Mouse (Mus musculus) c-Kit-positive CD71-positive TER-119-negative erythroid progenitor cells, embryonic 14.5 days (primary cell): Measurements from ENCODE around the gene BC035044.
"Not testable (repeated sequence)": the region's sequence is repeated elsewhere in the genome, so short reads cannot be mapped to it uniquely, and the experiment has no call there.

Source experiments
- DNase-seq: peaks from one replicate; pipeline ENCODE4 v3.0.0-alpha.2; 2013; ENCODE audit warnings: low read depth

The BC035044 gene

GRCm38 (mm10) chr6:128890948-128891355 lies at the start of gene BC035044:
Gene BC035044 (minus strand): TSS chr6:128891126.
- DNase-seq = no peak

GRCm38 (mm10) chr6:128935889-128936665 lies 45.2 kb upstream of the BC035044 start:
- not testable (repeated sequence) for DNase-seq

- not testable (repeated sequence) for DNase-seq
Measured at GRCm38 (mm10) chr6:128934081-128934480, 43.2 kb upstream of the BC035044 start, which contains the start of gene Clec2g. Gene Clec2g (plus strand): TSS chr6:128934381.

GRCm38 (mm10) chr6:128933050-128933449 lies 42.1 kb upstream of the BC035044 start:
- no peak for DNase-seq

GRCm38 (mm10) chr6:128917322-128917721 lies 26.4 kb upstream of the BC035044 start:
- no peak for DNase-seq

GRCm38 (mm10) chr6:128913598-128914254 lies 22.8 kb upstream of the BC035044 start:
- DNase-seq = no peak

GRCm38 (mm10) chr6:128900796-128901552 lies 10.0 kb upstream of the BC035044 start:
- DNase-seq = not testable (repeated sequence)

- no peak for DNase-seq
Measured at GRCm38 (mm10) chr6:128900044-128900443, 9.1 kb upstream of the BC035044 start.

- DNase-seq = no peak
Measured at GRCm38 (mm10) chr6:128895404-128896001, 4.6 kb upstream of the BC035044 start.

- DNase-seq = no peak
Measured at GRCm38 (mm10) chr6:128888834-128889233, 2.1 kb downstream of the BC035044 start.

- DNase-seq = not testable (repeated sequence)
Measured at GRCm38 (mm10) chr6:128887091-128887790, 3.7 kb downstream of the BC035044 start, which contains the start of gene Clec2i. Gene Clec2i (plus strand): TSS chr6:128887588.

GRCm38 (mm10) chr6:128871910-128872610 lies 18.9 kb downstream of the BC035044 start:
- no peak for DNase-seq

- DNase-seq = no peak
Measured at GRCm38 (mm10) chr6:128868861-128869260, 22.1 kb downstream of the BC035044 start.

- no peak for DNase-seq
Measured at GRCm38 (mm10) chr6:128857976-128858375, 33.0 kb downstream of the BC035044 start.

- DNase-seq = no peak
Measured at GRCm38 (mm10) chr6:128856250-128856649, 34.7 kb downstream of the BC035044 start.

- DNase-seq = no peak
Measured at GRCm38 (mm10) chr6:128855477-128855876, 35.4 kb downstream of the BC035044 start.

GRCm38 (mm10) chr6:128854895-128855294 lies 36.0 kb downstream of the BC035044 start:
- no peak for DNase-seq

GRCm38 (mm10) chr6:128854024-128854820 lies 36.7 kb downstream of the BC035044 start:
- DNase-seq = peak; percentile 34

- DNase-seq = no peak
Measured at GRCm38 (mm10) chr6:128852766-128853165, 38.2 kb downstream of the BC035044 start.

- no peak for DNase-seq
Measured at GRCm38 (mm10) chr6:128851151-128851550, 39.8 kb downstream of the BC035044 start.
